Mouse (Mus musculus) thymus, adult 2 months (tissue): ENCODE results near the gene Zan.

Source experiments
- CTCF ChIP-seq: fragments of 200-500 bp; IDR thresholded peaks from 2 replicates; pipeline ENCODE4 v1.5.1; 2012; ENCODE audit warnings: mild to moderate bottlenecking, control low read depth, low read length, moderate library complexity, borderline replicate concordance; ENCODE audit not compliant: control insufficient read depth, poor library complexity, insufficient read depth; ENCODE audit errors: extremely low read depth
- POLR2A ChIP-seq: fragments of 200-500 bp; IDR thresholded peaks from 2 replicates; pipeline ENCODE4 v1.6.1; 2012; ENCODE audit warnings: mild to moderate bottlenecking, low read length, control low read depth, moderate library complexity; ENCODE audit not compliant: control insufficient read depth, poor library complexity, insufficient read depth; ENCODE audit errors: extremely low read depth

- TF ChIP-seq POLR2A (no peak), CTCF (no peak)
Measured at GRCm38 (mm10) chr5:137493831-137494230, 17.0 kb upstream of the Zan start.
